Mouse (Mus musculus) thymus, postnatal 4 days (tissue): ENCODE measurements around the gene Slc35a5.
A peak's percentile ranks its signal among the peaks of the same experiment; 100 is the strongest.

Experiments used
- DNase-seq: peaks from one replicate; pipeline ENCODE4 v3.0.0; 2021

Gene Slc35a5

DNA sequence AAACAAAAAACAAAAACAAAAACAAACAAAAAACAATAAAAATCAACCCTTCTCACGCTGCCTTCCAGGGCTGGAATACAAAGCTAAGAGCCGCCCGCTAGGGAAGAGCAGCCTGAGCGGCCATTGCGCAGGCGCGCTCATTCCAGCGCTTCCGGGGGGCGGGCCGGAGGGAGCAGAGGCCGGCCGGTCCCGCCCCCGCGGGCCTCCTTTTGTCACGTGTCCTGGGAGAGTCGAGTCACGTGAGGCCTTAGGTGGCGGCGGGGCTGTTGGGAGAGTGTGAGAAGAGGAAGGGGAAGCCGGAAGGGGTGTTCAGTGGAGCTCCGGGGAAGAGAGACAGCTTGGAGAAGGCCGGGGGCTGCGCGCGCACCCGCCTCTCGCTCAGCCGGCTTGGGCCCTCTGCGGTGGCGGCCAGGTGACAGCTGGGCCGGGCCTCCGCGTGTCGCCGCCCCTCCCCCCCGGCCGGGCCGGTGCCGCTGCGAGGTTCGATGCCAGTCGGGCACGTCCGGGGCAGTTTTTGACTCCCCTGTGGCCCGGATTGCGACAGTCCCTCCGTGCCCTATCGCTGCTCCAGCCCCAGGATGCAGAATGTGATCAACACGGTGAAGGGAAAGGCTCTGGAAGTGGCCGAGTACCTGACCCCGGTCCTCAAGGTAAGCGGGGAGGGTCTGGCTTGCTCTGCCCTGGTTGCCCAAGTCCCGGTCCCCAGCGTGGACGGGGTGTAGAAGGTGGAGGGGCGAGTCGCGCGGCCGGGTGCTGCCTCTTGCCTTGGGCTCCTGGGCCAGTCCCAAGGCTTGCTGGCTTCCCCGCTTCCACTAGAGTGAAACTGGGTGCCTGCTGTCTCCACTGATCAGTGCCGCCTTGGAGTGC lies at the start of gene Slc35a5, which contains the start of gene Atg3:
TSS of gene Slc35a5 (minus strand) at position 185 of the 867 bp plus-strand sequence.
TSS of gene Atg3 (plus strand) at position 264 of the 867 bp plus-strand sequence.
- peak; percentile 98 for DNase-seq

- no peak for DNase-seq
Measured at GRCm38 (mm10) chr16:45204859-45205670, 46.6 kb upstream of the Slc35a5 start.

- DNase-seq = no peak
Measured at GRCm38 (mm10) chr16:45204438-45204837, 45.9 kb upstream of the Slc35a5 start.

- no peak for DNase-seq
Measured at GRCm38 (mm10) chr16:45201395-45201794, 42.9 kb upstream of the Slc35a5 start.

- peak; percentile 64 for DNase-seq
Measured at GRCm38 (mm10) chr16:45196816-45197215, 38.3 kb upstream of the Slc35a5 start.

DNA sequence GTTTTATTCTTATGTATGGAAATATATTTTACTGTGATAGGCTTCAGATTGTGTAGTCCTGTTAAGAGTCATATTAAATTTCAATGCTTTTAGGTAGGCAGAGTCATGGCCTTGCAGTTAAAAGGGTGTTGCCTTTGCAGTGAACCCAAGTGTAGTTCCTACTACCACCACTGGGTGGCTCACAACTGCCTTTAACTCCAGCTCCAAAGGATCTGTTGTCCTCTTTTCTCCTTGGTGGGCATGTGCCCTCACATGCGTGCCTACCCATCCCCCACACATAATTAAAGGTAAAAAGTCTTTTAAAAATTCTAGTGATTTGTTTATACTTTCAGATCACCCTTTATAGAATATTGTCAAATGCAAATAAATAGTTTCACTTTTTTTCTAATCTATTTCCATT lies 34.1 kb upstream of the Slc35a5 start:
- DNase-seq = peak; percentile 85

DNA sequence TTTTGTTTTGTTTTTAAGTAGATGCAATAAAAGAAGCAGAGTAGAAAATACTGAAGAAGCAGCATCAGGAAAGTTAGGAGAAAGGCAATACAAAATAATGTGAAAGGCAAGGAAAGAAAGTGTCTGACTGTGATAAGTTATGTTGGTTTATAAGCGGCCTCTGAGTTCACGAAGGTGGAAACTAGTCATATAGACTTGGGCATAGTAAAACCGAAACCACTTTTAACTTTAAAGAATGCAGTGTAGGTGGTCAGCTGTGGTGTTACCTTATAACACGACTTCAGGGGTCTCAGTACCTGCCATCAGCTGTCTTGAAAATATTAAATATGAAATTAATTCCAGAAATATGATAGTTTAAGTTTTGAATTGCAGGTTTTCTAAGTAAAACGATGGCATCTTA lies 23.3 kb upstream of the Slc35a5 start:
- no peak for DNase-seq

DNA sequence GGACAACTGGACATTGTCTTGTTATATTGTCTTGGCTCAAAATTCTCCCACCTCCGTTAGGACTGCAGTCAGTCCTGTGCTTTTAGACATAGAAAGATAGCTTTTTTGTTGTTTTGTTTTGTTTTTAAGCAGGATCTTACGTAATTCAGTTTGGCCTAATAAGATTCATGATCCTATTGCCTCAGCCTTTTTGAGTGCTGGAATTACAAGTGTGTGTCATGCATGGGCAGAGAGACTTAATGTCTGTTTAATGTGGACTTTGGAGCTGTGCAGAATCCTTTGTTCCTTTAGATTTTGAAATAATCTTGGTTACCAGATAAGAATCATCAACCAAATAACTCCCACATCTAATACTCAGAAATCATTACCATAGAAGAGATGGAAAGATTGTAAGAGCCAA lies 20.0 kb upstream of the Slc35a5 start:
- no peak for DNase-seq

DNA sequence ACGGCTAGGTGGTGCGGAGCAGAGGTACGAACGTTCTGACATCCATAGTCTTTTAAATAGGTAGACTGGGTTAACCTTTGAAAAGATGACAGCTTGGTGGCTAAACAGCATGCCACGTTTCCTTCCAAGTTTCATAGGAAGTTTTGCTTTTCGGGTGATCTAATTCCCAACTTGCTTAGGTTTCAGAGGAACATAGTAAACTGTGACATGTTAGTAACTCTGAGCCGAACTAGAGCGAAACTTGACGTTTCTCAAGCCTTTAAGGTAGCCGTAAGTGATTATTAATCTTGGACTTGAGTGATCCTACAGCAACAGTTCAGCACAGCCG lies 847 bp upstream of the Slc35a5 start:
- DNase-seq = no peak

- DNase-seq = peak; percentile 76
Measured at GRCm38 (mm10) chr16:45158136-45158521, 377 bp downstream of the Slc35a5 start.

- no peak for DNase-seq
Measured at GRCm38 (mm10) chr16:45154741-45155250, 3.7 kb downstream of the Slc35a5 start.

DNA sequence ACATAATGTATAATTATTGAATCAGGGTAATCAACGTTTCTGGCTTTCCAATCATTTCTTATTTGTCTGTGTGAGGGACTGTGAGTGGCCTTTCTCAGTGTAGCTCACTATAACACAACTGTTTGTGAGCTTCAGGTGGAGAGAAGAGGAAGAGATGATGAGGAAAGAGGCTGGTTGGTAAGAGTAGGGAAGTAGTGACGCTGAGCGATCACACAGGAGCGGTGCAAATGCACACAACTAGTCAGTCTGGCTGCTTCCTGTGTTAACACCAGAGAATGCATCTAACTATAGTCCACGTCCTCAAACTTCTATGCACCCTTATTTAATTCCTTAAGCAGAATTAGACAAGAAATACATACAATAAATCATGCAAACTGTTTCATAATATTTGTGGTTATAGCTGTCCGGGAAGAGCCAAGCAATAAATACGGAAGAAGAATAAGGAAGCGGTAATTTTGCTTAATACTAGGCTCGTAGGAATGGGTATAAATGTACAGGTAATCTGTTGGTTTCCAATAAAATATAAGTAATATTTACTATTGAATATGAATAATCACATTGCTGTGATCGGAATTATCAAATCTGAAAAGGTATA lies 9.9 kb downstream of the Slc35a5 start:
- no peak for DNase-seq

GRCm38 (mm10) chr16:45145119-45145518 lies 13.4 kb downstream of the Slc35a5 start:
- no peak for DNase-seq

- DNase-seq = no peak
Measured at GRCm38 (mm10) chr16:45142565-45142964, 15.9 kb downstream of the Slc35a5 start.

GRCm38 (mm10) chr16:45141711-45142110 lies 16.8 kb downstream of the Slc35a5 start:
- no peak for DNase-seq

DNA sequence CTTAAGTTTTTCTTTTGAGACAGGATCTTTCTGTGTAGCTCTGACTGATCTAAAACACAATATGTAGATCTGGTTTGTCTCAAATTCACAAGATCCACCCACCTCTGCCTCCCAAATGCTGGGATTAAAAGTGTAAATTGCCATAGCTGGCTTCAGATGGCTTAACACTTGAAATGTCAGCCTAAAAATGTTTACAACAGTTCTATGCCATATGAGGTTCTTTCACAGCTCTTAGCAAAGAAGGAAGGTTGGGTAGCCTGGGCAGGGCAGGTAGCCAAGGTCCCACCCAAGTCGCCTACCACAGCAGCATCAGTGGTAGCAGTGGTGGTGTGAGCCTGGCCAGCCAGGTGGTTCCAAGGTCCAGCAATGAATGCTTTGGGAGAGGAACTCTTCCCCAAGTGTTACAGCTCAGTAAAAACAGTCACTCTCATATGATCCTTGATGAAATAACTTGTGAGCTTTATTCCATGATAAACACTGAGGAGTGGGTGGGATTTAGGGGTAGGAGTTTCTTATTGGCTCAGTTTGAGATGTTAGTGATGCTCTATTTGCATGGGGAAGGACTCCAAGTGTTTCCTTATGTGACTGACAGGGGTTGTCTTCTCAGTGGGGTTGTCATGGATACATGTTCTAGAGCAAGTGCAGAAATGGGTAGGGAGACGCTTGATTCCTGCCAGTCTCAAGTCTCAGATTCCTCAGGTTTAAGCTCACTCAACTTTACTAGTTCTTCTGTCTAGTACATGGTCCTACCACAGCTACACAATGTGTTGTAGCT lies 30.4 kb downstream of the Slc35a5 start:
- DNase-seq = no peak

- DNase-seq = no peak
Measured at GRCm38 (mm10) chr16:45124230-45125203, 34.0 kb downstream of the Slc35a5 start.

GRCm38 (mm10) chr16:45122571-45122970 lies 35.9 kb downstream of the Slc35a5 start:
- no peak for DNase-seq

DNA sequence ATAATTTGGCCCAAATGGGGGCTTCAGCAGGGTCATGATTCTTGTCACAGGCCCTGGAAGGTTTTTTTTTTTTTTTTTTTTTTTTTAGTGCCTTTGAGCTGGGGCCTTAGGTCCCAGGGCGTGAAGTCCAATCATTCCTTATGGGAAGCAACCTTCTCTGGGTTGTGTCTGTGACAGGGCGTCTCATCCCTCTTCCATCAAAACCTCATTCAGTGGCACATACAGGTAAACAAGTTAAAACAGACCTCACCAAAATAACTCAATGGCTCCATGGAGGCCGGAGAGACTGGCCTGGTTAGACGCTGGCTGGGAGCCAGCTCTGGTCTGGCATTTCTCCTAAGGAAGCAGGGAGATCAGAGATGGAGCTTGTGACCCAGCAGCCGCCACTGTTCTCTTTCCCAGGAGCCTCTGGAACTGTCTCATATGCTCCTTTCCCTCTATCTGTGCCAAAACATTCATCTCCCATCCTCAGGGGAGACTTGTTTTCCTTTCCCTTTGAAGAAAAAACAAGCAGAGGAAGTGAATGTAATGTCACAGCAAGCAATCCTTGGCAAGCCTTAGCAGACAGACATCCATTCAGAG lies 37.6 kb downstream of the Slc35a5 start:
- no peak for DNase-seq

GRCm38 (mm10) chr16:45118760-45119159 lies 39.7 kb downstream of the Slc35a5 start:
- DNase-seq = no peak

- DNase-seq = no peak
Measured at GRCm38 (mm10) chr16:45117200-45117599, 41.3 kb downstream of the Slc35a5 start.
